Mouse (Mus musculus): Measurements from ENCODE around the gene Pyy.

GRCm38 (mm10) chr11:102095676-102096075 lies 12.0 kb downstream of the Pyy start:
- TF ChIP-seq MAFK (IDR thresholded peaks at IDR 0.05; ENCODE audit: insufficient read depth, low read depth, low read length), result no peak
- TF ChIP-seq ZC3H11A (IDR thresholded peaks at IDR 0.05; ENCODE audit: borderline replicate concordance, low read depth, low read length), result no peak
- TF ChIP-seq CHD2 (IDR thresholded peaks at IDR 0.05; ENCODE audit: low read depth, low read length), result no peak
- TF ChIP-seq ZNF384 (IDR thresholded peaks at IDR 0.05; ENCODE audit: low read depth, low read length), result no peak
- no peak for TF ChIP-seq HCFC1 (IDR thresholded peaks at IDR 0.05; ENCODE audit: borderline replicate concordance, insufficient read depth, low read length)

Data from ES-E14 (cell line).